Mouse (Mus musculus) liver, embryonic 14.5 days (tissue): Measurements from ENCODE around the gene Tnfrsf19. TPM values are rescaled to one million over a fixed set of nuclear protein-coding genes. Genes with fewer than 3 reads are reported as not detected.

Source experiments
- ATAC-seq: fragments of 200-750 bp; cut with Nextera tagmentation; 2 replicates; pipeline ENCODE4 v1.8.0; 2017; ENCODE audit warnings: moderate number of reproducible peaks, mild to moderate bottlenecking, moderate library complexity; ENCODE audit not compliant: insufficient read depth
- DNase-seq, 3 experiments: peaks; one replicate each; pipeline ENCODE4 v3.0.0-alpha.2; 2012 to 2013; ENCODE audit warnings: low read depth in 3 of 3, low spot score in 3 of 3
- H3K27ac ChIP-seq: fragments of 300-500 bp; sonication (generic); 2 replicates; pipeline ENCODE4 v1.5.1; 2014; ENCODE audit warnings: moderate library complexity, mild to moderate bottlenecking, control low read depth, inconsistent platforms
- H3K27me3 ChIP-seq: fragments of 300-500 bp; sonication (generic); 2 replicates; pipeline ENCODE4 v1.6.1; 2014; ENCODE audit warnings: mild to moderate bottlenecking, low read length, moderate library complexity; ENCODE audit not compliant: control insufficient read depth, insufficient read depth
- H3K36me3 ChIP-seq: fragments of 300-500 bp; sonication (generic); replicated peaks from 2 replicates; pipeline ENCODE4 v1.6.1; 2014; ENCODE audit warnings: low read depth; ENCODE audit not compliant: control insufficient read depth, insufficient read depth
- H3K4me1 ChIP-seq, 2 experiments: fragments of 200-500 bp in 1 of 2; fragments of 300-500 bp in 1 of 2; sonication (generic) in 1 of 2; replicated peaks; 2 replicates each; pipeline ENCODE4 v1.6.1; 2012 to 2014; ENCODE audit warnings: antibody characterized with exemption in 1 of 2, inconsistent platforms in 1 of 2, low read length in 1 of 2; ENCODE audit not compliant: control insufficient read depth in 2 of 2, insufficient read depth in 2 of 2
- H3K4me2 ChIP-seq: fragments of 300-500 bp; sonication (generic); 2 replicates; pipeline ENCODE4 v1.6.1; 2014; ENCODE audit warnings: low read depth, mild to moderate bottlenecking, control low read depth, moderate library complexity
- H3K4me3 ChIP-seq, 2 experiments: fragments of 200-500 bp in 1 of 2; fragments of 300-500 bp in 1 of 2; sonication (generic) in 1 of 2; 2 replicates each; pipeline ENCODE4 v1.5.1; 2012 to 2014; ENCODE audit warnings: low read depth in 2 of 2, low read length in 2 of 2, mild to moderate bottlenecking in 2 of 2, control low read depth in 1 of 2, inconsistent platforms in 1 of 2, moderate library complexity in 1 of 2; ENCODE audit not compliant: insufficient read depth in 1 of 2
- H3K9ac ChIP-seq: fragments of 300-500 bp; sonication (generic); replicated peaks from 2 replicates; pipeline ENCODE4 v1.6.1; 2014; ENCODE audit warnings: mild to moderate bottlenecking, control low read depth, moderate library complexity
- H3K9me3 ChIP-seq: fragments of 300-500 bp; sonication (generic); 2 replicates; pipeline ENCODE4 v1.6.1; 2016; ENCODE audit warnings: low read length, mixed read lengths; ENCODE audit not compliant: control insufficient read depth
- CTCF ChIP-seq: IDR thresholded peaks from 2 replicates; pipeline ENCODE4 v1.5.1; 2016; ENCODE audit warnings: antibody characterized with exemption, low read depth, control low read depth
- EP300 ChIP-seq: IDR thresholded peaks from 2 replicates; pipeline ENCODE4 v1.6.1; 2016; ENCODE audit warnings: antibody characterized with exemption, low read depth
- WGBS: fragments of 180-500 bp; shearing (Covaris S2); extraction: QIAGEN DNeasy Blood & Tissue Kit; methylation state at CpG from one replicate; pipeline ENCODE4 v1.1.7; 2014; ENCODE audit not compliant: insufficient replicate concordance; 5-methylcytosine and 5-hydroxymethylcytosine counted together
- polyA plus RNA-seq, 2 experiments: library from polyadenylated mRNA; depleted of rRNA in 1 of 2; stranded (reverse) in 1 of 2; unstranded in 1 of 2; fragments of >200 nt; fragmentation: Nextera tagmentation in 1 of 2; extraction: Ambion mirVana in 1 of 2; gene quantifications; 2 replicates each; pipeline versions ENCODE4 v1.2.1 to v1.2.3; 2012 to 2014

Gene Tnfrsf19
- polyA plus RNA-seq, 2 experiments = 2.3 to 3.6 TPM

GRCm38 (mm10) chr14:60978129-60978528, 68.2 kb downstream of the Tnfrsf19 start:
- Histone ChIP-seq H3K4me2 (no peak overlapping the region), H3K9ac (no peak overlapping the region), H3K27me3 (no peaks in the 10 kb centered on the region), H3K9me3 (no peaks in the 10 kb centered on the region), H3K27ac (no peak overlapping the region), H3K4me1 (peaks cover 0 to 11% of the 10 kb centered on the region in 2 experiments; a peak in 2 of 4 replicates), H3K36me3 (no peaks in the 10 kb centered on the region), H3K4me3 (no peak overlapping the region)
- TF ChIP-seq CTCF (no peak), EP300 (no peak)
- ATAC-seq (no peak), DNase-seq (no peak)
- WGBS = 60% methylated on average over 6 of the region's 6 CpGs

GRCm38 (mm10) chr14:60976231-60976630, 70.1 kb downstream of the Tnfrsf19 start:
- no peak overlapping the region for H3K4me2 ChIP-seq
- H3K9ac ChIP-seq = no peak overlapping the region
- H3K27ac ChIP-seq = no peak overlapping the region
- no peaks in the 10 kb centered on the region for H3K9me3 ChIP-seq
- ATAC-seq (no peak), DNase-seq (no peak)
- no peaks in the 10 kb centered on the region for H3K27me3 ChIP-seq
- 55% methylated on average over 3 of the region's 3 CpGs for WGBS
- H3K4me3 ChIP-seq = no peak overlapping the region
- TF ChIP-seq EP300 = no peak
- TF ChIP-seq CTCF = no peak
- H3K36me3 ChIP-seq = no peaks in the 10 kb centered on the region
- H3K4me1 ChIP-seq = peaks cover 0 to 11% of the 10 kb centered on the region in 2 experiments; a peak in 2 of 4 replicates

- no peak overlapping the region for H3K27ac ChIP-seq
- ATAC-seq = peak; percentile 60
Measured at GRCm38 (mm10) chr14:60975736-60976135, 70.6 kb downstream of the Tnfrsf19 start.

GRCm38 (mm10) chr14:60970961-60971360, 75.3 kb downstream of the Tnfrsf19 start:
- 72% methylated on average over 9 of the region's 9 CpGs for WGBS
- H3K27me3 ChIP-seq = no peaks in the 10 kb centered on the region

More at GRCm38 (mm10) chr14:60975736-60976135, 70.6 kb downstream of the Tnfrsf19 start:
- H3K27me3 ChIP-seq = no peaks in the 10 kb centered on the region
- no peak overlapping the region for H3K4me2 ChIP-seq
- no peak overlapping the region for H3K9ac ChIP-seq
- WGBS = 59% methylated on average over 3 of the region's 3 CpGs
- H3K36me3 ChIP-seq = no peaks in the 10 kb centered on the region
- peaks cover 0 to 11% of the 10 kb centered on the region in 2 experiments; a peak in 2 of 4 replicates for H3K4me1 ChIP-seq
- TF ChIP-seq CTCF = no peak
- TF ChIP-seq EP300 = no peak
- H3K4me3 ChIP-seq = no peak overlapping the region
- peak in 2 of 3 experiments; percentile 15 to 19 for DNase-seq
- H3K9me3 ChIP-seq = no peaks in the 10 kb centered on the region

GRCm38 (mm10) chr14:60966061-60966460, 80.2 kb downstream of the Tnfrsf19 start:
- ATAC-seq = no peak
- no peaks in the 10 kb centered on the region for H3K36me3 ChIP-seq

More at GRCm38 (mm10) chr14:60970961-60971360, 75.3 kb downstream of the Tnfrsf19 start:
- Histone ChIP-seq H3K9me3 (no peaks in the 10 kb centered on the region), H3K4me1 (peaks cover 0 to 4% of the 10 kb centered on the region in 2 experiments; a peak in 2 of 4 replicates), H3K27ac (no peak overlapping the region), H3K9ac (no peak overlapping the region), H3K36me3 (no peaks in the 10 kb centered on the region), H3K4me2 (no peak overlapping the region), H3K4me3 (no peak overlapping the region)
- no peak for TF ChIP-seq CTCF
- TF ChIP-seq EP300 = no peak
- DNase-seq (no peak), ATAC-seq (no peak)

More at GRCm38 (mm10) chr14:60966061-60966460, 80.2 kb downstream of the Tnfrsf19 start:
- WGBS = 68% methylated on average over 4 of the region's 4 CpGs
- Histone ChIP-seq H3K27ac (no peak overlapping the region), H3K4me3 (no peak overlapping the region), H3K9ac (no peak overlapping the region), H3K9me3 (no peaks in the 10 kb centered on the region), H3K4me2 (no peak overlapping the region), H3K27me3 (no peaks in the 10 kb centered on the region), H3K4me1 (no peaks in the 10 kb centered on the region)
- TF ChIP-seq CTCF (no peak), EP300 (no peak)
- no peak for DNase-seq
